Mouse (Mus musculus) spleen, adult 18-20 months (tissue): ENCODE measurements around the gene Zfp131.

Source experiments
- DNase-seq, 2 experiments: peaks; one replicate each; pipeline ENCODE4 v3.0.0; 2022; ENCODE audit warnings: mixed read lengths in 2 of 2

Gene Zfp131

DNA sequence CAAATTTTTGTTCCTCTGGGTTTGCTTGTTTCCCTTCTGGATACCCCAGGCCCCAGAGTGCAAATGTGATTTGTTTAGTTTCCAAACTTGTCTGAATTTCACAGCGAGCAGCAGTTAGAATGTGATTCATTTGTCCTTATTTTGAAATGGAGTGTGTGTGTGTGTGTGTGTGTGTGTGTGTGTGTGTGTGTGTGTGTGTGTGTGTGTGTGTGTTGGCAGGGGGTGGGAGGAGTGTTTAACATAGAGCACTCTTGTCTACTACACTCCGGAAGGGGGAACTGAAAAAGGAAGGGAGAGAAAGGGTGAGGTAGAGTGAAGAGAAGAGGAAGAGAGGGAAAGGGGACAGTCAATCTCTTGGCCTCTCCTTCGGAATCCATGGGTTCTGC, 36.1 kb downstream of the Zfp131 start:
- DNase-seq, result no peak

GRCm38 (mm10) chr13:119753859-119754634, 36.6 kb downstream of the Zfp131 start:
- DNase-seq, result no peak

GRCm38 (mm10) chr13:119746930-119747329, 43.8 kb downstream of the Zfp131 start:
- no peak for DNase-seq

GRCm38 (mm10) chr13:119743470-119743869, 47.2 kb downstream of the Zfp131 start:
- DNase-seq, result no peak

GRCm38 (mm10) chr13:119742711-119743415, 47.8 kb downstream of the Zfp131 start:
- DNase-seq, result no peak

- DNase-seq, result no peak
Observed at GRCm38 (mm10) chr13:119741390-119742237, 49.1 kb downstream of the Zfp131 start.

- DNase-seq, result no peak
Observed at GRCm38 (mm10) chr13:119731448-119731847, 59.2 kb downstream of the Zfp131 start.

GRCm38 (mm10) chr13:119729406-119729805, 61.3 kb downstream of the Zfp131 start:
- no peak for DNase-seq

DNA sequence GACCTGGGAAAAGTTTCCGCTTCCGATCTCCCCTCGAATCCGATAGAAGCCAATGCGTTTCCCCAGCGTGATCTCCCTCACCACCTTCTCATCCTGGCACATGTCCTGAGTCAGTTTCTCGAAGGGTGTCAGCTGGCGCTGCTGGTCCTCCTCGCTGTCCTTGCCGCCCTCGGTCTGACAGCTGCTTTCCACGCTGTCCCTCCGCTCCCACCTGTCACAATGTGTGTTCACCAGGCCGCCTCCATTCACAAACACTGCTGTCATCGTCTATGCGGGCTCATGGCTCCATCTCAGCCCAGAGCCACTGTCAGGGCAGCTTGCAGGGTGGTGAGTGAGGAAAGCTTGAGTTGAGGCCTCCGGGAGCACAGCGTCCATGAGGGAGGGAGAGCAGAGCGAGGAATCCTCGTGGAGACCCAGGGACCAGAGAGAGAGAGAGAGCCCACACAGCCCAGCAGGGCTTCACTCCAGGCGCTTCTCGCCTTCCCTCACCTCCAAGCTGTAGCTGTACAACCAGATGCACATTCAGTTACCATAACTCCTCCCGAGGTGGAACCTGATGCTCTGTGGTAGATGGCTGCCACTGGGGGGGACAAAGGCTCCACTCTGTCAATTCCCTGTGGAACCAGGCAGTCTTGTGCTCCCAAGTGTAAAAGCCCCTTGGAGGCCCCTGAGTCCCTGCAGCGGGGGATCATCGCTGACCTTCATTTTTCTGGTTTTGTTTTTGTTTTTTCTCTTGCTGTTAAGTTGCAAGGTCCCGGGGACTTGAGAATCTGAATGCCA, 62.9 kb downstream of the Zfp131 start:
- no peak for DNase-seq

DNA sequence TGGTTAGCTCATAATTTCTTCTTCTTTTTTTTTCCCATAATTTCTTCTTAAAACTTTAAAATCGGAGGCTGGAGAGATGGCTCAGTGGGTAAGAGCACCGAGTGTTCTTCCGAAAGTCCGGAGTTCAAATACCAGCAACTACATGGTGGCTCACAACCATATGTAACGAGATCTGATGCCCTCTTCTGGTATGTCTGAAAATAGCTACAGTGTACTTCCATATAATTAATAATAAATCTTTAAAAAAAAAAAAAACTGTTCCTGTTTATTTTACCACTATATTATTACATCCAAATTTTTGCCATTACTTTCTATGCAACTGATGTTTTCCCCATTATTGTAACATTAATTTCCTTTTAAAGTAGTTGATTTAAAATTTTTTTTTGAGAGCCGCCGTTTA, 66.1 kb downstream of the Zfp131 start:
- no peak for DNase-seq

- no peak for DNase-seq
Observed at GRCm38 (mm10) chr13:119723368-119723767, 67.3 kb downstream of the Zfp131 start.

GRCm38 (mm10) chr13:119722447-119722846, 68.2 kb downstream of the Zfp131 start:
- DNase-seq, result no peak

- DNase-seq, result no peak
Observed at GRCm38 (mm10) chr13:119716105-119716504, 74.6 kb downstream of the Zfp131 start.
